Mouse (Mus musculus) megakaryocyte, embryonic 14.5 days (primary cell): ENCODE results near the gene Sdhaf2.

Experiments
- FLI1 ChIP-seq: IDR thresholded peaks from 2 replicates; pipeline ENCODE4 v1.6.1; 2012; ENCODE audit warnings: low read length, inconsistent platforms, mixed read lengths
- GATA1 ChIP-seq: IDR thresholded peaks from 3 replicates; pipeline ENCODE4 v1.6.1; 2012; ENCODE audit warnings: mixed read lengths, low read length, inconsistent platforms, borderline replicate concordance

DNA sequence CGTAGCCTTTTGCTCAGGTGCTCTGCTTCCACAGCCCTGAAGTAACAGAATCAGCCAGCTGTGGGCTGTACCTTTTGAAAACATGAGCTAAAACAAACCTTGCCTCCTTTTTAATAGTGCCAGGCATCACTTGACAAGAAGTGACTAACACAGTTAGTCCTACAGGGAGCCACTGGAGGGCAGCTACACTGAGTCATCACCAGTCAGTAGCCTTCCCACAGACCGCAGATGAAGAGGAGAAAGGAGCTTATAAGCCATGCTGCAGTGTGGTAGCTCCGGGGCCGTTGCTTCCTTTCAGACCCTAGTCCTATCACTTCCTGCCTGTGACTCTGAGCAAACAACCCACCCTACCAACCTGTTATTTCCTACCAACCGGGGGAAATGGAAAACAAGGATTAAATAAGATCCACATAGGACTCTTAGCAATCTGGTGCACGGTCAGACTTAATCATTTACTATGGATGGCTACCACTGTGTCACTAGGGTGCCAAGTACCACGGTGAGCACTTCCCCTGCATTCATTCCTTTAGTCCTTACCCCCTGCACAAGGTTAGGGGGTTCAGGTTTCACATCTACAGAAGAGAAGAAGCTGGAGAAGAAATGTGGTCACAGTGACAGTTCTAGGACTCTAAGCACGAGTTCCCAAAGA, 28.3 kb downstream of the Sdhaf2 start:
- no peak for TF ChIP-seq GATA1
- TF ChIP-seq FLI1 = no peak
